Mouse (Mus musculus): ENCODE results near the gene Amigo3. TPM values are rescaled to one million over a fixed set of nuclear protein-coding genes. Genes with fewer than 3 reads are reported as not detected.

Amigo3 gene
- polyA plus RNA-seq, 1 experiment from 2014 or later: 1.4 TPM

- 87% methylated on average over 4 of the region's 4 CpGs for WGBS
- peaks cover 45% of the 10 kb centered on the region for H3K36me3 ChIP-seq (ENCODE audit: insufficient read depth, low read length)
- H3K4me2 ChIP-seq (ENCODE audit: low read length): no peak overlapping the region
- no peaks in the 10 kb centered on the region for H3K4me1 ChIP-seq (replicated peaks; ENCODE audit: insufficient read depth, low read length)
- no peaks in the 10 kb centered on the region for H3K27me3 ChIP-seq (ENCODE audit: insufficient read depth, low read length)
- no peak for TF ChIP-seq CTCF (IDR thresholded peaks at IDR 0.05; ENCODE audit: low read depth)
- H3K9ac ChIP-seq (ENCODE audit: low read depth, low read length): no peak overlapping the region
- ATAC-seq (replicated peaks; ENCODE audit: low FRiP score, low read depth): no peak
- no peaks in the 10 kb centered on the region for H3K9me3 ChIP-seq (replicated peaks; ENCODE audit: low read length)
- H3K4me3 ChIP-seq (replicated peaks; ENCODE audit: low read depth, low read length): no peak overlapping the region
- DNase-seq (ENCODE audit: low spot score): no peak
- no peak overlapping the region for H3K27ac ChIP-seq
Observed at GRCm38 (mm10) chr9:108085261-108085660, 32.3 kb downstream of the Amigo3 start.

DNA sequence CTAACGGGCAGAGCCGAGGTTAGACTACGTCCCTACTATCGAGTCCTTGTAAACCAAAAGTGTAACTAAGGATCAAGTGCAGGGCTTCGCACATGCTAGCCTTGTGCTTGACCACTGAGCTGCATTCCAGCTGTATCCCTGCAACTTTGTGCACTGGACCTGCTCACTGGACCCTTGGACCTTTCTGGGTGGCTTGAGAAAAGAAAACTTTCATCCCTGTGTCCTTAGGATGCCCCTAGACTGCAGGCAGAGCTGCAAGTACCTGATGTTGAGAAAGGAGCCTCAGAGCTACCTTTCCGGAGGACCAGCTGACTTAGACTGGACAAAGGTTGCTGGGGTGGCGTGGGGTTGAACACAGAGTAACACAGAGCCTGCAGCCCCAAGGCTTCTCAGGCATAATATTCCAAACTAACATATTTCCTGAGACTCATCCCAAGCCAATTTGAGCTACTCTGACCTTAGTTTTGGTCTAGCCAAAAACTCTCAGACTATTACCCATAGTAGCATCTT lies 37.7 kb downstream of the Amigo3 start:
- Histone ChIP-seq H3K27me3 (ENCODE audit: insufficient read depth, low read length) (no peaks in the 10 kb centered on the region), H3K4me3 (replicated peaks; ENCODE audit: low read depth, low read length) (no peak overlapping the region), H3K9me3 (replicated peaks; ENCODE audit: low read length) (no peaks in the 10 kb centered on the region), H3K4me2 (ENCODE audit: low read length) (no peak overlapping the region), H3K9ac (ENCODE audit: low read depth, low read length) (no peak overlapping the region), H3K27ac (no peak overlapping the region), H3K4me1 (replicated peaks; ENCODE audit: insufficient read depth, low read length) (peaks cover 3% of the 10 kb centered on the region; the same call in 1 of the 2 replicates), H3K36me3 (ENCODE audit: insufficient read depth, low read length) (peaks cover 54% of the 10 kb centered on the region)
- ATAC-seq (replicated peaks; ENCODE audit: low FRiP score, low read depth) (peak; percentile 27; the same call in 1 of the 2 replicates), DNase-seq (ENCODE audit: low spot score) (no peak)
- no peak for TF ChIP-seq CTCF (IDR thresholded peaks at IDR 0.05; ENCODE audit: low read depth)
- 89% methylated on average over 7 of the region's 7 CpGs for whole genome bisulfite sequencing

DNA sequence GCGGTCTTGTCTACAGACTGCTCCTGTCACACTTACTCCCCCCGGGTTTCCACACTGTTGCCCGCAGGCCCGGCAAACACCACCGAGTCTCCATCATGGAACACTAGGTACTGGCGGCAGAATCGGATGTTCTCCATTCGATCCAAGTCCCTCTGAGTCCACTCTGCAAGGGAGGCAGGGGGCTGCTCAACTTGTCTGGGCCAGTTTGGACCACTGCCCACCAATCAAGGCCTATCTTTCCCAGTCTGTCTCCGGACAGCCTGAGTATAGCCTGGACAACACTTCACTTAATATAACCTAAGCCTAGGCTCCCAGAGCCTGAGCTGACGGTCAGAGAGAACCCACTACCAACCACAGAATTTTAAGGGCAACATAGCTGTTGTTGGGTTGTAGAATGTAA lies 40.6 kb downstream of the Amigo3 start:
- Histone ChIP-seq H3K9ac (ENCODE audit: low read depth, low read length) (peak overlapping the region; percentile 77), H3K4me2 (ENCODE audit: low read length) (peak overlapping the region; percentile 99), H3K27ac (peak overlapping the region; percentile 80; the same call in 1 of the 2 replicates), H3K27me3 (ENCODE audit: insufficient read depth, low read length) (no peaks in the 10 kb centered on the region), H3K9me3 (replicated peaks; ENCODE audit: low read length) (no peaks in the 10 kb centered on the region), H3K4me1 (replicated peaks; ENCODE audit: insufficient read depth, low read length) (peaks cover 5% of the 10 kb centered on the region), H3K36me3 (ENCODE audit: insufficient read depth, low read length) (peaks cover 34% of the 10 kb centered on the region), H3K4me3 (replicated peaks; ENCODE audit: low read depth, low read length) (peak overlapping the region; percentile 71)
- WGBS: 54% methylated on average over 10 of the region's 10 CpGs
- ATAC-seq (replicated peaks; ENCODE audit: low FRiP score, low read depth): no peak
- no peak for DNase-seq (ENCODE audit: low spot score)
- TF ChIP-seq CTCF (IDR thresholded peaks at IDR 0.05; ENCODE audit: low read depth): no peak

- peak; percentile 98 for DNase-seq (ENCODE audit: low spot score)
- ATAC-seq (replicated peaks; ENCODE audit: low FRiP score, low read depth): peak; percentile 93
- Histone ChIP-seq H3K4me1 (replicated peaks; ENCODE audit: insufficient read depth, low read length) (peaks cover 7% of the 10 kb centered on the region), H3K9me3 (replicated peaks; ENCODE audit: low read length) (no peaks in the 10 kb centered on the region), H3K36me3 (ENCODE audit: insufficient read depth, low read length) (peaks cover 27% of the 10 kb centered on the region), H3K27me3 (ENCODE audit: insufficient read depth, low read length) (no peaks in the 10 kb centered on the region), H3K4me3 (replicated peaks; ENCODE audit: low read depth, low read length) (peak within 1 kb of the TSS; percentile 71), H3K9ac (ENCODE audit: low read depth, low read length) (peak within 1 kb of the TSS; percentile 77), H3K27ac (peak within 1 kb of the TSS; percentile 80), H3K4me2 (ENCODE audit: low read length) (peak within 1 kb of the TSS; percentile 99)
- WGBS: under 1% methylated on average over 52 of the region's 52 CpGs
- TF ChIP-seq CTCF (IDR thresholded peaks at IDR 0.05; ENCODE audit: low read depth): peak; percentile 34; the same call in 1 of the 2 replicates
Observed at GRCm38 (mm10) chr9:108094184-108094941, 41.4 kb downstream of the Amigo3 start, which contains the start of gene Apeh. Gene Apeh (minus strand): TSS chr9:108094606.

DNA sequence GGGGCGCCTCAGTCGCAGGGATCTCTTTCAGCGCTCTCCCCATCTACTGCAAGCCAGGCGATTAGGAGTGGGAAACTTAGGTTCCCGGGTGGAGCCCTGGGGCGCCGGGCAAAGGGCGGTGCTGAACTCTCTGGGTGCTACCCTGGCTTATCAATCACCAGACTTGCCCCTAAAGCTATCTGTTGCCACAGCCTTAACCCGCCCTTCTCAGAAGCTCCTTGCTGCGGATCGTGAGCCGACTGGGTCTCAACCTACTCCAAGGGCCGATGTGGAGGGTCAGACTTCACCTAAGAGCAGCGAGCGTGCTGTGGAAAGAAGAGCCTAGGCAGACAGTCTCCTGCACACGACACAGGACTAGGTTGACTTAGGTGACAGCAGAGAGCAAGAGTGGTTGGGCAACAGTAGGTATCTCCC lies 42.0 kb downstream of the Amigo3 start:
- ATAC-seq (replicated peaks; ENCODE audit: low FRiP score, low read depth) (peak; percentile 1; the same call in 1 of the 2 replicates), DNase-seq (ENCODE audit: low spot score) (peak; percentile 37)
- Histone ChIP-seq H3K27me3 (ENCODE audit: insufficient read depth, low read length) (no peaks in the 10 kb centered on the region), H3K27ac (peak overlapping the region; percentile 19), H3K4me2 (ENCODE audit: low read length) (peak overlapping the region; percentile 99), H3K9ac (ENCODE audit: low read depth, low read length) (peak overlapping the region; percentile 77), H3K4me1 (replicated peaks; ENCODE audit: insufficient read depth, low read length) (peaks cover 7% of the 10 kb centered on the region), H3K36me3 (ENCODE audit: insufficient read depth, low read length) (peaks cover 21% of the 10 kb centered on the region), H3K4me3 (replicated peaks; ENCODE audit: low read depth, low read length) (peak overlapping the region; percentile 71), H3K9me3 (replicated peaks; ENCODE audit: low read length) (no peaks in the 10 kb centered on the region)
- under 1% methylated on average over 16 of the region's 16 CpGs for WGBS
- no peak for TF ChIP-seq CTCF (IDR thresholded peaks at IDR 0.05; ENCODE audit: low read depth)

DNA sequence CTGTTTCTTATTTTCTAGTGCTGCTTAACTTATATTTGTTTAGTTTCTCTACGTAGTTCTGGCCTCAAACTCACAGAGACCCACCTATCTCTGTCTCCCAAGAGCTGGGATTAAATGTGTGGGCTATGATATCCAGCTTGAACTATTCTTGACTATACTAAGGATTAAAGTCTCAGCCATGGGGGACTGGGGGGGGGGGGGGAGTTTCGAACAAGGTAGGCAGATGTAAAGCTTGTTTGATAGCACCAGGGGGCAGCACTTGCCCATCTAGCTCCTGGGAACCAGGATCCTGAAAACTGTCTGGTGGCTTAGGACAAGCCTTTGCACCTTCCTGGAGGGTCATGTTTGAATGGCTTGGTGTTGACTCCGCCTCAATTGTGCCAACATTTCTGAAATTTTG lies 42.6 kb downstream of the Amigo3 start:
- Histone ChIP-seq H3K36me3 (ENCODE audit: insufficient read depth, low read length) (peaks cover 16% of the 10 kb centered on the region; the same call in 1 of the 2 replicates), H3K9ac (ENCODE audit: low read depth, low read length) (no peak overlapping the region), H3K27ac (peak overlapping the region; percentile 19; the same call in 1 of the 2 replicates), H3K27me3 (ENCODE audit: insufficient read depth, low read length) (no peaks in the 10 kb centered on the region), H3K4me2 (ENCODE audit: low read length) (peak overlapping the region; percentile 99), H3K9me3 (replicated peaks; ENCODE audit: low read length) (no peaks in the 10 kb centered on the region), H3K4me1 (replicated peaks; ENCODE audit: insufficient read depth, low read length) (peaks cover 7% of the 10 kb centered on the region), H3K4me3 (replicated peaks; ENCODE audit: low read depth, low read length) (peak overlapping the region; percentile 71)
- peak; percentile 81 for TF ChIP-seq CTCF (IDR thresholded peaks at IDR 0.05; ENCODE audit: low read depth)
- DNase-seq (ENCODE audit: low spot score) (peak; percentile 90), ATAC-seq (replicated peaks; ENCODE audit: low FRiP score, low read depth) (no peak)
- WGBS: 3% methylated on average over 3 of the region's 3 CpGs
